Mouse (Mus musculus): ENCODE results near the gene Ambra1.

The Ambra1 gene

GRCm38 (mm10) chr2:91735221-91735620 is 5.3 kb downstream of the Ambra1 start:
- CTCF ChIA-PET: no interaction called here

- CTCF ChIA-PET: no interaction called here
These were observed 9.7 kb downstream of the Ambra1 start for GRCm38 (mm10) chr2:91739586-91739985.

- CTCF ChIA-PET: no interaction called here
These were observed 14.8 kb downstream of the Ambra1 start for GRCm38 (mm10) chr2:91744686-91745085.

- CTCF ChIA-PET: no interaction called here
These were observed 19.9 kb downstream of the Ambra1 start for GRCm38 (mm10) chr2:91749811-91750261.

- CTCF ChIA-PET: no interaction called here
These were observed 42.2 kb downstream of the Ambra1 start for GRCm38 (mm10) chr2:91771921-91772705.

GRCm38 (mm10) chr2:91773309-91773708 is 43.4 kb downstream of the Ambra1 start:
- CTCF ChIA-PET: no interaction called here

- CTCF ChIA-PET: interaction anchor here (0.7 kb wide), 1 partner anchor 22 kb away, joined by 14 read pairs; no protein-coding TSS in a partner anchor
These were observed 49.2 kb downstream of the Ambra1 start for GRCm38 (mm10) chr2:91779166-91779565.

GRCm38 (mm10) chr2:91791621-91792020 is 61.7 kb downstream of the Ambra1 start:
- CTCF ChIA-PET: interaction anchor here (0.6 kb wide), 1 partner anchor 39 kb away, joined by 5 read pairs; no protein-coding TSS in a partner anchor

GRCm38 (mm10) chr2:91792346-91792745 is 62.4 kb downstream of the Ambra1 start:
- CTCF ChIA-PET: no interaction called here

- CTCF ChIA-PET: no interaction called here
These were observed 64.5 kb downstream of the Ambra1 start for GRCm38 (mm10) chr2:91794466-91794865.

GRCm38 (mm10) chr2:91795091-91795490 is 65.2 kb downstream of the Ambra1 start:
- CTCF ChIA-PET: interaction anchor here (0.6 to 1.1 kb wide), 2 partner anchors 10 to 97 kb away, joined by 3 read pairs; no protein-coding TSS in a partner anchor

GRCm38 (mm10) chr2:91811433-91811832 is 81.5 kb downstream of the Ambra1 start:
- CTCF ChIA-PET: no interaction called here

- CTCF ChIA-PET: no interaction called here
These were observed 86.8 kb downstream of the Ambra1 start for GRCm38 (mm10) chr2:91816741-91817140.

- CTCF ChIA-PET: no interaction called here
These were observed 102.3 kb downstream of the Ambra1 start for GRCm38 (mm10) chr2:91832227-91832626.

GRCm38 (mm10) chr2:91834272-91834671 is 104.3 kb downstream of the Ambra1 start:
- CTCF ChIA-PET: no interaction called here

GRCm38 (mm10) chr2:91835031-91835430 is 105.1 kb downstream of the Ambra1 start:
- CTCF ChIA-PET: no interaction called here

- CTCF ChIA-PET: no interaction called here
These were observed 105.7 kb downstream of the Ambra1 start for GRCm38 (mm10) chr2:91835631-91836030.

GRCm38 (mm10) chr2:91844085-91844484 is 114.2 kb downstream of the Ambra1 start:
- CTCF ChIA-PET: interaction anchor here (0.9 kb wide), 1 partner anchor 199 kb away, joined by 3 read pairs; no protein-coding TSS in a partner anchor

GRCm38 (mm10) chr2:91852446-91853191 is 122.7 kb downstream of the Ambra1 start:
- CTCF ChIA-PET: no interaction called here

- CTCF ChIA-PET: no interaction called here
These were observed 124.6 kb downstream of the Ambra1 start for GRCm38 (mm10) chr2:91854575-91854974.

- CTCF ChIA-PET: no interaction called here
These were observed 127.0 kb downstream of the Ambra1 start for GRCm38 (mm10) chr2:91856958-91857357.

GRCm38 (mm10) chr2:91859423-91859822 is 129.5 kb downstream of the Ambra1 start:
- CTCF ChIA-PET: no interaction called here

GRCm38 (mm10) chr2:91870754-91871153 is 140.8 kb downstream of the Ambra1 start:
- CTCF ChIA-PET: no interaction called here
